Mouse (Mus musculus) CH12F3 (cell line): ENCODE data around the gene Fancc.

Experiments used
- in situ Hi-C: fragments of 300-500 bp; cut with MboI; formaldehyde crosslinking; loops from 2 replicates; pipeline ENCODE4 v1.14.3; 2020; ENCODE audit warnings: low sequenced_read_pairs

The Fancc gene

DNA sequence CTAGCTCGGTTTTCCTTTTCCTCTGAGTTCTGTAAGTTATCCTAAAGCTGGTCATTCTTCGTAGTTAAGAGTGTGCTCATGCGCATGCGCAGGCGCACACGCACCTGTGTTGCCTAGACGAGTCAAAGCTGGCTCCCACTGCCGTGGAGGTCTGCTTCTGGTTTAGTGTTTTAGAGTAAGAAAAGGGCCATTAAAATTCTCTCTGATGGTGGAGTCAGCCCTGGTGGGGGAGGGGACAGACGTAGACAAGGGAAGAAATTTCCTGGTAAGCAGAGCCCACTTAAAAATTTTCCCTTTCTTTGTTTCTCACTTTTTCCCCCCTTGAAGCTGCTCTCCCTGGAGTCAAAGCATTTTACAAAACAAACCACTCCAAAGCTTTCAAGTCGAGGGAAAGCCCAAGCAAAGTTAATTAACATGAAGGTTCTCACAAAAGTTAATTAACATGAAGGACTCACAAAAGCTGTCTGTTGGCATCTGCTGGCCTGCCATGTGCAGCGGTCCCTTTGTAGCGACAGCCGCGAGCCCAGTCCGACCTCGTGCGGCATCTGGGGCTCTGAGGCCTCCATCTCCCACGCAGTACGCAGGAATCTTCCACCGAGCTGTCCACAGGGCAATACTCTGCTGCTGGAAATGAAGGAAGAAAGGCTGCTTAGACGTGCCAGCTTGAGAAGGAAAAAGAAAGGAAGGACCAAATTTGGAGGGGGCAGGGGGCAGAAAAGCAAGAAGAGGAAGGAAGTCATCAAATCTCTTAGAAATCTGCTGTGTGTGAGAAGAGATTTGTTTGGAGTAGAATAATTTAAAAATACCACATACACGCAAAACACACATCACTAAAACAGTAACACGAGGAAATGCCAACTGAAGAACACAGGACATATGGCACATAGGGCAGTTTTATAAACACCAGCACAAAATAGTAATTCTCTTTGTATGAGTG, at the start of gene Fancc:
Gene Fancc, minus strand, starts transcription at position 633 of the 937 bp plus-strand sequence.
- in situ Hi-C loops: no loop called here

DNA sequence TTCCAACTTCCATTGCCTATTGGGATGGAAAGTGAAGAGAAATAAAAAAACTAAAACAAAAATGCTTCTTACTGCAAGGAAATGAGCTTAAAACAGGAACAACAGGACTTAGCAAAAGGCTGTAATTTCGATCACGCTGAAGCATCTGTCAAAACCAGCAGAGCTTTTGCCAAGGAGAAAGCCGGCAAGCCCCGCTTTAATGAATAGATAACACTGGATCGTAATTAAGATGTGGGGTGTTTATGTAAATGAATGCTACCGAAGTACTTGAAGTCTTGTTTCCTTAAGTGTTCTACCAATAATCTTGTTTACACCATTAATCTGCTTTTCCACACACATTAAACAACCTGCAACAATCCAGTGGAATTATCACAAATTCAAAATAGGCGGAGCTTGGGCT, 48.2 kb upstream of the Fancc start:
- in situ Hi-C loops: no loop called here

DNA sequence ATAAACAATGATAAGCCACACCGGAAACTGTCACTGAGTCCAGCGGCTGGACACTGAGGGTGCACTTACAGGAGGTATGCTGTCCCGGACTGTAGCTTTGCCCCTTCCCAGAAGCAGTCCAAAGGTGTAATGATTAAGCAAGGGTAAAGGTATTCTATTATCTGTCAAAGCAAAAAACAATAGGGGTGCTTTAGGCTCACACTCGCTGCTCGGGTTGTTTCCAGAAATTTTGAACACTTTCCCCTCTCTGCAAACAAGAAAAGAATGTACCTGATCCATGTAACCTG, 47.8 kb upstream of the Fancc start:
- in situ Hi-C loops: no loop called here

DNA sequence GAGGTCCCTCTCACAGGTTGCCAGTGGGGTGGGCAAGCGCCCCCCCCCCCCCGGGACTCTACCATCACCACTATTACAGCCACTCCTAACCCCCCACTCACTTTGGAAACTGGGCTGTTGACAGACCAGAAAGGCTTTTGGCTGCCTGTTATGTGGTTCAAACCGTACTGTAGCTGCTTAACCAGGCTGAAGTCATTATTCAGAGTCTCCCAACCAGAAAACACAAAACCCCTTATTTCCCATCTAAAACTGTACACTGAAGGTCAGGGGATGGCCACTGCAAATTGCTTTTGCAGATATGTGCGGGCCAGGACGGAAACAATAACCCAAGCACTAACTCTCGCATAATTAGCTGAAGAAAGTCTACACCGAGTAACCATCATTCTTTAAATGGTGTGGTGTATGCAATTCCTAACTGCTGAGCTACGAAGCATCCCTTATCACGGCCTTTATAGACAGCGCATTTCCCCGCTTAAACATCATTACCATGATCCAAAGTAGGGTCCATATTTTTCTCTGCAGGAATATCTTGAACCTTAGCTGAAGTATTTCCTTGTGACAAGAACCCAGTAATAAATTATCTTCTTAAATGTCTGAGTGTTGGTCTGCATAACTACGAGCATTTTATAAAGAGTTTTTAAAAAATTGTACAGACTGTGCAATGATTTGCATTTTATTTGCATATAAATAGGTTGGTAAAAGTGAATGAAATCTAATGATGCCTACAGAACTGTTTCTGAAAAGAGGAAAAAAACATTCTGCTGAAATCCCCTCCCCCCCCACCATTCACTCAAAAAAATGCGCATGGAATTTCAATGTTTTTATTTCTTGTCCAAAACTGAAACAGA, 47.3 kb upstream of the Fancc start:
- in situ Hi-C loops: no loop called here

DNA sequence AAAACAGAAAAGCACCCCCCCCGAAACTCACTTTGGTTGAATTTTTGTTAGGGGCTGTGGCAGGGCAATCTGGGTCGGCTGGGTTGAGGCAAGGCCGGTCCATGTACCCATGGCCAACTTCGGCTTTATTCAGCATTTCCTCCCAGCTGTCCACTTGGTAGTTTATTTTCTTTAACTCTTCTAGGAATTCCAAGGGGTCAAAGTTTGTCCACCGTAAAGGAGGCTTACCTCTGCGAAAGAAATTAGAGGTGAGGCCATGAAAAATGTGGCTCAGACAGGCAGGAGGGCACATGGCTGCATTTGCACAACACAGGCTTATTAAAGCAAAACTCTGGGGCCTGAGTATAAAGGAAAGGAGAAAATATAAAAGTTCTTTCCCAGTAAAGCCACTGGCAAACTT, 46.4 kb upstream of the Fancc start:
- in situ Hi-C loops: no loop called here

DNA sequence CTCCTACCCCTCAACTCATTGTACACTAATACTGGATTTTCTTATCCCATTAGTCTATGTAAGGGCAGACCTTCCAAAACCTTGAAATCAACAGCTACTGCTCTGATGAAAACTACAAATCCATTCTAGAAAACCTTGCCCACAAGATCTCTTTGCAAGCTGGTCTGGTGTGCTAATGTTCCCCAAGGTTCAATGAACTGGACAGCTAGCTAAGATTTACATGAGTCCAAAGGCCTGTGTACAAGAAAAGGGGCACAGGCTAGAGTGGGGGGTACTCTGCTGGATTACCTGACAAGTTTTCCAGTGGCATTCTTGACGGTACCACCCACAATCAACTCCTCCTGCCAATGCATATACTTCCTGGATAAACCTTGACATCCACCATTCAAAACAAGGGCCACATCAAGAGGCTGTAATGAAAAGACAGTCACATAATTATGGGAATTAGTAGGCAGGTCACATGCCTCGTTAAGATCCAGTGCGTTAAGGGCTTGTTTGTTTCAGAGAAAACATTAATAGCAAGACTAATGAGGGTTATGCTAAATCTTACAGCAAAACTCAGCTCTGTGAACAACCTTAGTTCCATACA, 45.8 kb upstream of the Fancc start:
- in situ Hi-C loops: no loop called here

DNA sequence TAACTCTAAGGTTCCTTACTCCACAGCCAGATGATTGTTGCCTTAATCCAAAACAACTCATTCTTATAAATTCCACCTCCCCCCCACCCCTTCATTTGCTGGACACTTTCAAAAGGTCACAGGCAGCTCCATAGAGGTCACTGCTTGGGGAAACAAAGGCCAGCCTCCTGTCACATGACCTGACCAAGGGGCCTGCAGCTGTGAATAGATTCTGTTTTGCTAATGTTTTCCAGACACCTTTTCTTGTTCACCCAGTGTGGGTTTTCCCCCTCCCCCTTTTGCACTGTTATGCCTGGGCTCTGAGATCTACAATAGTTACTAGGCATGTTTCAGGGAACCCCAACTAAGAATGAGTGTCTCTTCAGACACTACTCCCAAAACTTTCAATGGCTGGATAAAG, 44.4 kb upstream of the Fancc start:
- in situ Hi-C loops: no loop called here

DNA sequence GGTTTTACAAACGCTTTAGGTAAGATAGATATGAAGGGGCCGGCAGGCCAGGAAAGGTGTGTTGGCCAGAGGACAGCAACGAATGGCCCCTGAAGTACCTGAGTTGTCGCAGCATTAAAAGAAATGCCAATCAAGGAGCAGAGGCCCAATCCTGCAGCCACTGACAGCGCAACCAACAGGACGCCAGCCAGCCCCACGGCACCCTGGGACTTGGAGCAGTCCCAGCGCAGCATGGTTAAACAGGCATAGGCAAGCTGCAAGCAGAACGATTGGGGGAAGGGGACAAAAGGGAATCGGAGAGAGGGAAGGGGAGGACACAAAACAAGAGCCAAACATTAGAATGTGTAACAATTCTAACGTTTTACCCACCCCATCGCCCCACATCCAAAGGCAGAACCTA, 43.5 kb upstream of the Fancc start:
- in situ Hi-C loops: no loop called here

DNA sequence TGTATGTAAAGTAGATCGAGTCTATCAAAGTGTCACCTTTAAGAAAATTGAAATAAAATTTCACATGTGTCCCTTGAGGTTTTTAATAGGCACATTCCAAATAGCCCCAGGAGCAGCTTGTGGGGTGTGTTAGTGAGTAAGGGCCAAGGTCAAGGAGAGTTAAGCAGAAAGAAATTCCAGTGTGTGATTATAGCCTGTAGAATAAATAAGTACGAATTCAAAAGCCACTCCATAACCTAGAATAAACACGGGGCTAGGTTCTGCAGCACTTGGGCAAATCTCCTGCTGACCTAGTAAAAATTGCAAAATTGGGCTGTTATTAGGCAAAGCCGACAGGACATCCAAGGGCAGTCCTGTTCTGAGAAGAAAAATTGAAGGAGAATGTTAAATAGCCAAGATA, 37.9 kb upstream of the Fancc start:
- in situ Hi-C loops: no loop called here

DNA sequence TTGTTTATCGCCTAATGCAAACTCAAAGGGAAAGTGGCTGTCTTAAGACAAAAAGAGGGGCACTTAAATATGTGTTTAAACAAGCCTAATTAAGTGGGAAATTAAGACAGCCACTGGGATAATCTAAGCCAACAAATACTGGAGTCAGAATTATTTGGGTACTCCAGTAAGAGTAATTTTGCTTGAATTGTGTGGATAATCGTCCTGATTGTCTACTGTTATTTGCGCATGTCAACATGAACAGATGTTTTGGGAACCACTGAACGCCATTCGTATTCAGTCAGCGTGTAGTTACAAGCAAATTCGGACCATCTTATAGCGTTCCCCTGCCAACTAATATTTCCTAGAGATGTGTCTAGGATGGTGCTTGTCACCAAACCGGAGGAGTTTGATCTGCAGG, 33.8 kb upstream of the Fancc start:
- in situ Hi-C loops: no loop called here

DNA sequence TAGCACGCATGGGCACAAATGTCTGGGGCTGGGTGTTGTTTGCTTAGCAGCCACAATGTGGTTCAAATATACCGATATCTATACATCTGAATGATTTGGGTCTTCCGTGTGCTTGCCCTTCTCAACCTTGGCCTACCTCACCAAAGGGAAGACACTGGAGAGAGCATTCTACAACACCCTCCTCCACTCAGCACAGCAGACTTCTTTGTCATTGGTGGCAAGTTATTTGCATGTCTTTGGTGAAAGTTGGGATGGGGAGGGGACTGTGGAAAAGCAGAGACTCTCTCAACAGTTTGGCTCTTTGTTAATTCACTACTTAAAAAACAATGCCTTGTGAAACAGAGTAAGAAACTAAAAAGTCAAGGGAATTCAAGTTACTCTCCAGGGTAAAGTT, 33.3 kb upstream of the Fancc start:
- in situ Hi-C loops: no loop called here

DNA sequence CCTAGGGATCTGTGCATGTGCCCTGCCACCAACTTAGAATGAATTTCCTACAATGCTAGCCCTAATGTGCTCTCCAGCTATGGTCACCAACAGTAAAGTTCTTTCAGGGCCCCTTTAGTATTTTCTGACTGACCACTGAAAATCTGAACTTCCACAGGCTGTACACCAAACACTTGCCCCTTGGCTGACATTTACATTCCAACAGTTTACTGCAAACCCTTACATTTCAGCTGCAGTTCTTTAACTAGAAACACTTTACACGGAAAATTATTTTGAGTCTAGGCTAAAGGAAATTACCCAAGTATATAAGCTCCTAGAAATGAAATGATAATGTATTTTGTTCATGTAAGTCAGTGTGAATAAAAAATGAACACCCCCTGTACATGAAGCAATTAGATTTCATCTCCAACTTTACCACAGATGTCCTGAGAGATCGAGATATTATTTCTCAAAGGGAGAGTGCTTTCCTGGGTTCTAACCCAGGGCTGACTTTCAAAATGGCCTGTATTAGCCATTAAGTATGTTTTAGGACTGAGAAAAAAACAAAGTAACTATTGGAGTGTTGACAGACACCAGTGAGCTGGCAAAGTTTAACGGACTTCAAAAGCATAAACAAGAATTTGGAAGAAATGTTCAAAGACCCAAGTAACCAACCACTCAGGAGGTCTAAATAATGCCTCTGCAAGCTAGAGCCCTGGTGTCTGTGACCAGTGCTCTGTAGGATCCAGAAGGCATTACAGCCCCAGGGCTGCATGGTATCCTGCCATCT, 32.7 kb upstream of the Fancc start:
- in situ Hi-C loops: no loop called here

DNA sequence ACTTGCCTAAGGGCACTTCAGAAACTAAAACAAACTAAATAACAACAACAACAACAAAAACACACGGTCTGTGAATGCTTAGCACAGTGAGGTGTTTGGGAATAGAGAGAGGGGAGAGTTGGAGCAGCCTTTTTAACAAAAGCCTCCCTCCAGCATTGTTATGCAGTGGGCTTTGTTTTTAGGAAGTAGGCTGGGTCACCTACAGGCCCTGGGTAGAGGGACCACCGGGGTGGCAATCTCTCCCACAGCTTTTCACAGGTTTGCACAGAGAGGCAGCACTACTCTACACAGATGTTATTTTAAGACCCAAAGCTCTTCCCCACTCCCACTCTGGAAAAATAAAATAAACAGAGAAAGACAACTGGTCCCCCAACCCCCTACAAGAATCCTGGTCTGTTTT, 31.8 kb upstream of the Fancc start:
- in situ Hi-C loops: no loop called here

DNA sequence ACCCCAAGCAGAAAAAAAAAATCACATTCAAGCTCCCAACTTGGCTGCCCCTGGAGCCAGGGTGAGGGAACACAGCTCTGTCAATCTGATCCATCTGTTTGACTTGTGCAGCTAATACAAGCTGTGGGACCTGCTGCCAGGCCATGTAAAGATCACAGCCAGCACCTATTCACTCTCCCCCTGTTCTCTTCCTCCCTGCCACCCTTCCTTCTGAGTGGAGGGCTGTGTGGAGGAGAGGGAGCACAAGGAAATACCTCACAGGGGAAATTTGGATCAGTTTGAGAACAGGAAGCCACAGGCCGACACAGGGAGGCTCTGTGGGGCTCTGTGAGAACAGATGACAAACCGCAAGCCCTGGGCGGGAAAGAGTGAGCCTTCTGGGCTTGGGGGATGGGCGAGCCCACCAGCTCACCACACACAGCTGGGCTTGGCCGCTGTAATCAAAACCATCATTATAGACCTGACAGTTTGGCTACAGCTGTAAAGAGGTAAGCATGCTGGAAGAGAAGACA, 31.1 kb upstream of the Fancc start:
- in situ Hi-C loops: no loop called here

DNA sequence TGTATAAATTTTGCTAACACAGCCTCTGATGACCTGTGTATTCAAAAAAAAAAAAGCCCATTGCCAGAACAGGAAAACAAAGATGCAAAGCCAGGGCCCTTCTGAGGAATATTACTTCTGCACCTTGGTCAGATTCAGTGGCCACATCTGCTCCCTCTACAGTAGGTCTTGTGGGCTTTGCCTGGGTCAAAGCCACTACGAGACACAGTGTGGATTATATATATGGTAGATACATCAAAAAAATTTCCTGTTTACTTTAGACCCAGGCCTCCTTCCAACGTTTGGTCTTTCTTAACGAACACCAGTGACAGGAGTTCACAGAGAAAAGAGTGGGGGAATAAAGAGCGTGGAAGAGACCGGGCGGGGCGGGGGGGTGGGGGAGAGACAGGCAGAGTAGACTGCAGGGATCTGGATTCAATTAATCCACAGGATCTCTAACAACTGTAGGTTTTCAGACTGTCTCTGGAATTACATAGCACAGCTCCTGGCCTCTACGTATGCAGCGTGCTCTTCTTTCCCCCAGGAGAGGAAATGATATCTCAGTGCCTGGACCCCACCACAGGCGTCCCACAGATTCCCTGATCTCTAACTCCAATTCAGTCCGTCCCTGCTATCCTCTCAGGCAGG, 28.6 kb upstream of the Fancc start:
- in situ Hi-C loops: no loop called here

DNA sequence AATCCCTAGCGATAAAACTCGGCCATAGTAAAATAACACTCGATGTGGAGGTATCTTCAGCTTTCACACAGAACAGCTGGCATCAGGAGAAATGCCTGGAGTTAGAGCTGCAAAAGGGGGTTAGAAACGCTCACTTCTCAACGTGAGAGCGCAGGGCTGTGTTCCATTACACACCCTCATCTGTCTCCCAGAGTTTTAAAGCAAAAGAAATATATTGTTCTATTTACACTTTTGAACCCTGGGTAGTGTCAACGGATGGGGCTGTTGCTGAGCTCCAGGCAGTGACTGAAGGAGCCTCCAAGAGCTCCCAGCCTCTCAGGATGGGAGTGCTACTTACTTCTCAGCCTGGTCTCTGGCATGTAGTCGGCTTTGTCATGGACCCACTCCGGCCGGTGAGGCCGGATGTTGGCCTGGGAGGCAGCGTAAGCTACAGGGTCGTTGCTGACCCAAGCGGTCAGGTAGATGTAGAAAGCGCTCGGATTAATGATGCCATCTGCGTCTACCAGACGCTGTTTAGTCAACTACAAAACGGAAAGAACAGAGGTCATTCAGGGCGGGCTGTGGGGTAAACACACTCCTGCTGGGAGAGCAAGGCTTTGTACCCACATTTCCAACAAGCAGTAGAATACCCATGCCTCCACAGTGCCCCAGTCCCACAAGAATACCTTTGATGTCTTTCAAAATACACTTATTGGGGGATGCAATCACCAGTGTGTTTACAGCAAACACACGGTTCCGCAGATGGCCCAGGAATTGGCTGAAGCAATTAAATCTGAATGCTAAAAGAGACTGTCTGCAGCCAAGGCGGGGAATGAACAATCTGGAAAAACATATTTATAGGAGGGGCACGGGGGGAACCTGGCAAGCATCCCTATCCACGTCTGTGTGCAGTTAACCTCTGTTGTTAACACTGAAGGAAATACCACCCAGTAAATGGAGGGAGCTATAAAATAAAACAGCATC, 27.8 kb upstream of the Fancc start:
- in situ Hi-C loops: no loop called here

DNA sequence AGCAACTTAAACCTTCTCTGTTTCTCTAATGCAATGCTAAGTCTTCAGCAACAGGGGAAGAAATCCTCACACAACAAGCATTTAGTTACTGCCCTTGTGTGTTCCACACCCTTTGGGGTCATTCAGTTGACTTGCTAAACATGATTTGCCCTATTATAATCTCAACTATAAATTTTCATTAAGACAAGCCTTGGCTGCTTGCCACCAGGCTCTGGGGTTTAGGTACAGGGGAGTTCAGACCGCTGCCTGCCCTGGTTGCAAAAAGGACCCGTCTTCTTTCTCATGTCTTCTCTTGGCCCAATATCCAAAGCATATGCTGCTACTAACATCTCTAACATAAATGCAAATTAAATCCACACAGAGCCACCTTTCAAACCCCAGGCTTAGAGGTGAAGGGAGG, 27.0 kb upstream of the Fancc start:
- in situ Hi-C loops: no loop called here

DNA sequence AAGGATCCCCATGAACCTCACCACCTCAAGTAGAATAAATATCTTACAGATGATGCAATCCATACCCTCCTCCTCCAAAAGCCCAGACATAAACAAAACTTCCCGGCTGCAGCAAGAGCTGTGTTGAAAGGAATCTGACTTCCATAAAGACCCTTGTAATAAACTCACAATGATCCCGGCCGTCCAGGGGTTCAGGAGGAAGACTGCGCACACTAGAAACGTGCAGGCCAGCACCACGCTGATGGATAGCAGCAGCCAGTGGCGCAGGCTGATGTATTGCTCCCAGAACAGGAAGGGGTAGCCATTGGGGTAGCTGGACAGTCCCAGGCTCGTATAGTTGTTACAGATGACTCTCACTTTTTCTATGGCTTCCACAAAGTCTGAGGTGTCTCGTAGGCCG, 25.8 kb upstream of the Fancc start:
- in situ Hi-C loops: no loop called here

DNA sequence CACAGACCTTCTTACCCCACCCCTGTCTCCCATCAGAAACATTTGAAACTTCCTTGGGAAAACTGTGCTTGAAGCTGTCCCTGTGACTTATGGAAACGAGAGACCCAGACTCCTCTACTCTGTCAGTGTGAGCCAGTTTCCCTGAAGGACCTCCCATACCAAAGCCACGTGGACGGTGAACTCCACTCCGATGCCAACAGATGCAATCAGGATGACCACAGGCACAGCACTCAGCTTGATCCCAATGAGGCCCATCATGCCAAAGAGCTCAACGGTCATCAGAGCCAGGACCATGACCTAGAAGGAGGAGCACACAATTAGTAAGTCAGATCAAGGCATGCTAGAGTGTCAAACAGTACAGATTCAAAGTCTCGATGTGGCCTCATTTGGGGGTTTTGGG, 23.0 kb upstream of the Fancc start:
- in situ Hi-C loops: no loop called here
